Mouse (Mus musculus): ENCODE measurements around the gene Ly6g6d.
"Not testable (repeated sequence)": the region's sequence is repeated elsewhere in the genome, so short reads cannot be mapped to it uniquely, and the experiment has no call there.

The Ly6g6d gene

GRCm38 (mm10) chr17:35077786-35078233 lies at the start of gene Ly6g6d:
Gene Ly6g6d (minus strand): TSS chr17:35078065.
- no peak for DNase-seq (ENCODE audit: low read depth, low spot score)

- DNase-seq (ENCODE audit: low read depth, low spot score) = peak; percentile 18
These were observed 49.2 kb upstream of the Ly6g6d start for GRCm38 (mm10) chr17:35127017-35127416.

GRCm38 (mm10) chr17:35126206-35126611 lies 48.3 kb upstream of the Ly6g6d start, which contains the start of gene D17H6S53E:
Gene D17H6S53E (plus strand): TSS chr17:35126373.
- DNase-seq (ENCODE audit: low read depth, low spot score) = peak; percentile 69

- DNase-seq (ENCODE audit: low read depth, low spot score) = peak; percentile 30
These were observed 47.7 kb upstream of the Ly6g6d start for GRCm38 (mm10) chr17:35125578-35125977.

- no peak for DNase-seq (ENCODE audit: low read depth, low spot score)
These were observed 47.2 kb upstream of the Ly6g6d start for GRCm38 (mm10) chr17:35125081-35125480.

GRCm38 (mm10) chr17:35124261-35124896 lies 46.5 kb upstream of the Ly6g6d start:
- not testable (repeated sequence) for DNase-seq (ENCODE audit: low read depth, low spot score)

- DNase-seq (ENCODE audit: low read depth, low spot score) = not testable (repeated sequence)
These were observed 45.4 kb upstream of the Ly6g6d start for GRCm38 (mm10) chr17:35123287-35123686.

- peak; percentile 95 for DNase-seq (ENCODE audit: low read depth, low spot score)
These were observed 44.0 kb upstream of the Ly6g6d start, which contains the start of gene Csnk2b for GRCm38 (mm10) chr17:35121871-35122303. Gene Csnk2b (minus strand): TSS chr17:35122053.

GRCm38 (mm10) chr17:35121143-35121799 lies 43.4 kb upstream of the Ly6g6d start, which contains the start of gene Gpank1:
Gene Gpank1 (plus strand): TSS chr17:35121455.
- DNase-seq (ENCODE audit: low read depth, low spot score) = peak; percentile 100

- peak; percentile 43 for DNase-seq (ENCODE audit: low read depth, low spot score)
These were observed 42.9 kb upstream of the Ly6g6d start for GRCm38 (mm10) chr17:35120745-35121142.

- DNase-seq (ENCODE audit: low read depth, low spot score) = peak; percentile 65
These were observed 37.5 kb upstream of the Ly6g6d start, which contains the start of gene Ly6g5b for GRCm38 (mm10) chr17:35115046-35116019. Gene Ly6g5b (minus strand): TSS chr17:35115428.

GRCm38 (mm10) chr17:35111774-35112173 lies 33.9 kb upstream of the Ly6g6d start:
- no peak for DNase-seq (ENCODE audit: low read depth, low spot score)

GRCm38 (mm10) chr17:35108097-35108496 lies 30.2 kb upstream of the Ly6g6d start, which contains the start of gene Ly6g5c:
Gene Ly6g5c (plus strand): TSS chr17:35108279.
- DNase-seq (ENCODE audit: low read depth, low spot score) = no peak

GRCm38 (mm10) chr17:35106522-35106921 lies 28.7 kb upstream of the Ly6g6d start:
- peak; percentile 55 for DNase-seq (ENCODE audit: low read depth, low spot score)

GRCm38 (mm10) chr17:35105740-35106389 lies 28.0 kb upstream of the Ly6g6d start:
- peak; percentile 55 for DNase-seq (ENCODE audit: low read depth, low spot score)

- no peak for DNase-seq (ENCODE audit: low read depth, low spot score)
These were observed 26.9 kb upstream of the Ly6g6d start for GRCm38 (mm10) chr17:35104754-35105153.

- DNase-seq (ENCODE audit: low read depth, low spot score) = no peak
These were observed 26.2 kb upstream of the Ly6g6d start for GRCm38 (mm10) chr17:35104079-35104478.

- DNase-seq (ENCODE audit: low read depth, low spot score) = no peak
These were observed 25.4 kb upstream of the Ly6g6d start for GRCm38 (mm10) chr17:35103221-35103690.

GRCm38 (mm10) chr17:35102299-35102698 lies 24.4 kb upstream of the Ly6g6d start:
- no peak for DNase-seq (ENCODE audit: low read depth, low spot score)

GRCm38 (mm10) chr17:35101161-35101560 lies 23.3 kb upstream of the Ly6g6d start:
- no peak for DNase-seq (ENCODE audit: low read depth, low spot score)

All from 3T3-L1 (cell line).